Mouse (Mus musculus) lung, postnatal 0 days (tissue): ENCODE data around the gene Ppp1r18.

ENCODE experiments used
- CTCF ChIP-seq: IDR thresholded peaks from 2 replicates; pipeline ENCODE4 v1.5.1; 2016; ENCODE audit warnings: antibody characterized with exemption, mild to moderate bottlenecking
- EP300 ChIP-seq: IDR thresholded peaks from 2 replicates; pipeline ENCODE4 v1.6.1; 2016; ENCODE audit warnings: antibody characterized with exemption, mild to moderate bottlenecking, control low read depth

- no peak for TF ChIP-seq CTCF
- no peak for TF ChIP-seq EP300
Observed at GRCm38 (mm10) chr17:35836991-35837422, 28.4 kb upstream of the Ppp1r18 start.
